Mouse (Mus musculus) C2C12 (cell line): ENCODE measurements at regions not wholly inside any gene's neighbourhood (a gene's known extent, or its start where the extent isn't known, plus 50 kb on each side); places are given as distances from the start of the nearest gene placed in this dataset.

Source experiments
- H3K27me3 ChIP-seq: one replicate; pipeline ENCODE4 v1.6.1; 2011; ENCODE audit not compliant: control insufficient read depth, insufficient read depth, insufficient read length
- H3K36me3 ChIP-seq: one replicate; pipeline ENCODE4 v1.6.1; 2011; ENCODE audit not compliant: control insufficient read depth, insufficient read depth
- H3K4me3 ChIP-seq: one replicate; pipeline ENCODE4 v1.5.1; 2011; ENCODE audit warnings: mild to moderate bottlenecking, control low read depth; ENCODE audit not compliant: poor library complexity, insufficient read depth, severe bottlenecking
- H3K79me2 ChIP-seq: one replicate; pipeline ENCODE4 v1.6.1; 2011; ENCODE audit not compliant: control insufficient read depth, insufficient read depth
- H3K79me3 ChIP-seq: one replicate; pipeline ENCODE4 v1.6.1; 2011; ENCODE audit warnings: low read depth, control low read depth
- H3ac ChIP-seq: one replicate; pipeline ENCODE3; 2011; ENCODE audit warnings: low read depth; ENCODE audit not compliant: control insufficient read depth, insufficient read length
- CEBPB ChIP-seq: IDR thresholded peaks from one replicate; pipeline ENCODE4 v1.6.1; 2011; ENCODE audit warnings: low read depth, mild to moderate bottlenecking, control low read depth, moderate library complexity
- CTCF ChIP-seq: IDR thresholded peaks from one replicate; pipeline ENCODE4 v1.5.1; 2011; ENCODE audit not compliant: control insufficient read depth, insufficient read depth, insufficient read length
- FOSL1 ChIP-seq: IDR thresholded peaks from one replicate; pipeline ENCODE4 v1.8.0; 2011; ENCODE audit warnings: mild to moderate bottlenecking, low read length; ENCODE audit not compliant: poor library complexity, insufficient read depth, severe bottlenecking
- MAX ChIP-seq: IDR thresholded peaks from one replicate; pipeline ENCODE4 v1.6.1; 2011; ENCODE audit warnings: mild to moderate bottlenecking, control low read depth
- MYOD1 ChIP-seq: IDR thresholded peaks from one replicate; pipeline ENCODE4 v1.6.1; 2011; ENCODE audit warnings: low read depth; ENCODE audit not compliant: control insufficient read depth, insufficient read length
- MYOG ChIP-seq: IDR thresholded peaks from one replicate; pipeline ENCODE4 v1.6.1; 2011; ENCODE audit not compliant: control insufficient read depth, insufficient read length; ENCODE audit errors: extremely low read depth
- USF1 ChIP-seq: IDR thresholded peaks from one replicate; pipeline ENCODE4 v1.6.1; 2011; ENCODE audit warnings: low read depth, mild to moderate bottlenecking, control low read depth, moderate library complexity

- no peaks in the 10 kb centered on the region for H3K36me3 ChIP-seq
- no peaks in the 10 kb centered on the region for H3K79me3 ChIP-seq
- no peaks in the 10 kb centered on the region for H3K79me2 ChIP-seq
- TF ChIP-seq CTCF (no peak), MAX (no peak), FOSL1 (no peak), MYOD1 (no peak), USF1 (no peak), MYOG (no peak), CEBPB (no peak)
- H3ac ChIP-seq = no peak overlapping the region
- H3K4me3 ChIP-seq = no peak overlapping the region
- no peaks in the 10 kb centered on the region for H3K27me3 ChIP-seq
Measured at GRCm38 (mm10) chr15:8761741-8762271, 51.2 kb upstream of the Slc1a3 start.

GRCm38 (mm10) chr15:8761132-8761531 is 50.6 kb upstream of the Slc1a3 start:
- H3ac ChIP-seq = no peak overlapping the region
- no peak for TF ChIP-seq CEBPB
- no peak for TF ChIP-seq CTCF
- TF ChIP-seq FOSL1 = no peak
- TF ChIP-seq MYOD1 = no peak
- no peak for TF ChIP-seq USF1
- no peak for TF ChIP-seq MAX
- TF ChIP-seq MYOG = no peak

More at GRCm38 (mm10) chr15:8761132-8761531, 50.6 kb upstream of the Slc1a3 start:
- no peaks in the 10 kb centered on the region for H3K79me2 ChIP-seq
- no peak overlapping the region for H3K4me3 ChIP-seq
- H3K79me3 ChIP-seq = no peaks in the 10 kb centered on the region
- no peaks in the 10 kb centered on the region for H3K27me3 ChIP-seq
- no peaks in the 10 kb centered on the region for H3K36me3 ChIP-seq
